Mouse (Mus musculus) forebrain, embryonic 14.5 days (tissue): Measurements from ENCODE around the gene Srp14. TPM values are rescaled to one million over a fixed set of nuclear protein-coding genes. Genes with fewer than 3 reads are reported as not detected.
A peak's percentile ranks its signal among the peaks of the same experiment; 100 is the strongest.

ENCODE experiments used
- ATAC-seq: fragments of 200-750 bp; cut with Nextera tagmentation; 2 replicates; pipeline ENCODE4 v1.8.0; 2017; ENCODE audit warnings: mild to moderate bottlenecking, moderate library complexity
- DNase-seq: peaks from one replicate; pipeline ENCODE4 v3.0.0-alpha.2; 2015; ENCODE audit warnings: low spot score
- H3K27ac ChIP-seq: fragments of 300-500 bp; sonication (generic); 2 replicates; pipeline ENCODE4 v1.5.1; 2014; ENCODE audit warnings: low read depth, mild to moderate bottlenecking, control low read depth, low read length, moderate library complexity
- H3K27me3 ChIP-seq: fragments of 300-500 bp; sonication (generic); replicated peaks from 2 replicates; pipeline ENCODE4 v1.6.1; 2014; ENCODE audit warnings: low read length, control low read depth, mixed read lengths; ENCODE audit not compliant: control insufficient read depth, insufficient read depth
- H3K36me3 ChIP-seq: fragments of 300-500 bp; sonication (generic); 2 replicates; pipeline ENCODE4 v1.6.1; 2014; ENCODE audit warnings: low read length, control low read depth; ENCODE audit not compliant: control insufficient read depth, insufficient read depth
- H3K4me1 ChIP-seq: fragments of 300-500 bp; sonication (generic); 2 replicates; pipeline ENCODE4 v1.6.1; 2014; ENCODE audit warnings: antibody characterized with exemption, low read length, control low read depth; ENCODE audit not compliant: control insufficient read depth, insufficient read depth
- H3K4me2 ChIP-seq: fragments of 300-500 bp; sonication (generic); 2 replicates; pipeline ENCODE4 v1.6.1; 2014; ENCODE audit warnings: mild to moderate bottlenecking, control low read depth, low read length
- H3K4me3 ChIP-seq: fragments of 300-500 bp; sonication (generic); 2 replicates; pipeline ENCODE4 v1.5.1; 2014; ENCODE audit warnings: low read depth, low read length, control low read depth
- H3K9ac ChIP-seq: fragments of 300-500 bp; sonication (generic); 2 replicates; pipeline ENCODE4 v1.6.1; 2014; ENCODE audit warnings: mild to moderate bottlenecking, low read length, control low read depth, moderate library complexity
- H3K9me3 ChIP-seq: fragments of 300-500 bp; sonication (generic); replicated peaks from 2 replicates; pipeline ENCODE4 v1.6.1; 2016; ENCODE audit warnings: low read length, control low read depth, mixed read lengths; ENCODE audit not compliant: control insufficient read depth
- WGBS: fragments of 180-500 bp; shearing (Covaris S2); extraction: QIAGEN DNeasy Blood & Tissue Kit; methylation state at CpG from one replicate; pipeline ENCODE4 v1.1.7; 2014; 5-methylcytosine and 5-hydroxymethylcytosine counted together
- polyA plus RNA-seq: library from polyadenylated mRNA; unstranded; fragments of >200 nt; fragmentation: Nextera tagmentation; extraction: Ambion mirVana; gene quantifications from 2 replicates; pipeline ENCODE4 v1.2.1, GENCODE M21; 2014

The Srp14 gene
- polyA plus RNA-seq, 1 experiment from 2014 or later, result 381 TPM

DNA sequence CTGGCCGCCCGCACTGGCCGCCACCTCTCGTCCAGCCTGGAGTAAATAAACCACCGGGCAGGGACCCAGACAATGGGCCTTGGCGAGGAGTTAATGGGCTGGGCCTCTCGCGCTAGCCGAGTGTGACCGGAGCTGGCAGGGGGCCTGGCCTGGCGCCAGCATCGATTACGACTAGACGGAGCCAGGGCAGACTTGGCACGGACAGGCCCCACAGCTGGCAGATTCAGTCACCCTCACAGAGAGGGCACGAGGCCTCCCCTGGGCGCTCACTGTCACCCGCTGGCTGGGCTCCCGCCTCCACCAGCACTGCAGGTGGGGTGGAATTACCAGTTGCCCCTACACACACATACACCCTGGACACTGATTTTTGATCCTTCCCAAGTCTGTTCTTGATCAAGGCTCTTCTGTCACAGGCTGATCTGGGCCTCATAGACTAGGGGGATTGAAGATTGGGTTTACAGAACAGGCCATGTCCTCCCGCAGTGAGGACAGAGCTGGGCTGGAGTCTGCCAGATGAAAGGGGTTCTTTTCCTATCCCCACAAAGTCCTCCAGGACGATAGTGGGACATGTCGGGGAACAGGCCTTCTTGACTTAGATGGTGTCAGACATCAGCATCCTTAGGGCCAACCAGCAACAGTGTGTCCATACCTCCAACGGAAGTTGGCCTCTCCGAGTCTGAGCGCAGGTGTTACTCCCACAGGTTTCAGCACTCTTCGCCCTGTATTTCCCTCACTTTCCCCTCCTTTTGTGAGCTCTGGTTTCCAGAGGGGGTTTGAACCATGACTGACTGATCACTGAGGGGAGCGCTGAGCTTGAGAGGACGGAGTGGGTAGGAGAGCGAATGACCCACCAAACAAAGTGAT lies 31.2 kb upstream of the Srp14 start:
- DNase-seq (peak; percentile 92), ATAC-seq (peak; percentile 94)
- H3K27ac ChIP-seq, result peak overlapping the region; percentile 46
- H3K9ac ChIP-seq, result peak overlapping the region; percentile 48
- peak overlapping the region; percentile 22; the same call in 1 of the 2 replicates for H3K4me2 ChIP-seq
- no peak overlapping the region for H3K4me3 ChIP-seq
- WGBS, result 28% methylated on average over 29 of the region's 29 CpGs
- no peaks in the 10 kb centered on the region for H3K27me3 ChIP-seq
- H3K36me3 ChIP-seq, result no peaks in the 10 kb centered on the region
- no peaks in the 10 kb centered on the region for H3K9me3 ChIP-seq
- peaks cover 11% of the 10 kb centered on the region for H3K4me1 ChIP-seq

DNA sequence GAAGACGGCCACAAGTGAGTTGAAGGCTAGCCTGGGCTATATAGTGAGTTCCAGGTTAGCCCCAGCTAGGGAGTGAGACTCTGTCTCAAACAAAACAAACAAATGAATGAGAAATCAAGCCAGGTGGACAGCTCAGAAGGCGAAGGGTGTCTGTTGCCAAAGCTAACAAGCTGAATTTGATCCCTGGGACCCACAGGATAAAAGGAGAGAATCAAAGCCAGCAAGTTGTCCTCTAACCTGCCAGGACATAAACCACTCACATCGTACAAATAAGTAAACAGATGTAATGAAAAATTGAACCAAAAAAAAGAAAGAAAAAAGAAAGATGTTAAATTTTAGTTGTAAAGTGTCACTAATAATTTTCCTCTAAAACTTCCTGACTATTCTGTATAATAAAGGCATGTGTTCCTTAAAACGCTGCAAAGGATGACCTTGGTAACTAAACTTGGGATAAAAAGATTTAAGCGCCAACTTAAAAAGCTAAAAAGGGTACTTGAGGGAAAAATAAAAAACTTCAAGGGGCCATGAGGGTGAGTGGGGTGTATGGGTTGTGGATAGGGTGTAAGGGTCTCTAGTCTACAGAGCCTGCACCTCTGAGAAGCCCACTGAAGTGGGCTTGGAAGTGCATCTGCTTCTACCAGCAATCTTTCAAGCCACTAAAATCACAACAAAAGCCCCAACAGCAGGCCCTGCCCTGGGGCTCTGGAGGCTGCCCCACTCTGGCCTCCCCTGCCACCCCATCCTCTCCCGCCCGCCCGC lies 30.4 kb upstream of the Srp14 start:
- 48% methylated on average over 8 of the region's 8 CpGs for WGBS
- Histone ChIP-seq H3K27ac (peak overlapping the region; percentile 46), H3K27me3 (no peaks in the 10 kb centered on the region), H3K4me1 (peaks cover 11% of the 10 kb centered on the region), H3K4me3 (no peak overlapping the region), H3K4me2 (peak overlapping the region; percentile 22; the same call in 1 of the 2 replicates), H3K9ac (peak overlapping the region; percentile 48), H3K36me3 (no peaks in the 10 kb centered on the region), H3K9me3 (no peaks in the 10 kb centered on the region)
- DNase-seq (no peak), ATAC-seq (no peak)

DNA sequence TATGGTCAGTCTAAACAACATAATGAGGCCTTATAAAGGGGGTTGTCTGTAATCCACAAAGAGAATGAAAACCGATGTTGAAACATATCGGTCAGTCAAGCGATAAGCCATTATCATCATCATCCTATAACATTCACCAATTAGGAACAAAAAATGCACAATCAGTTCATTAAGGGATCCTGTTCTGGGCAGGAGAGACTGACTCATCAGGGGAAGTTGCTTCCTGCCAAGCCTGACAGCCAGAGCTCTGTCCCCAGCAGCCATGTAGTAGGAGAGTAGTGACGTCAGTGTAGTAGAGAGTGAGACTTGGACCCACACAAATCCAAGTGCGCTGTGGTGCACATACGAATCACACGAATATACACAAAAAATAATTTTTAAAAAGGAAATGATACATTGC lies 27.6 kb upstream of the Srp14 start:
- DNase-seq, result no peak
- Histone ChIP-seq H3K9ac (no peak overlapping the region), H3K4me2 (no peak overlapping the region), H3K27ac (no peak overlapping the region), H3K27me3 (no peaks in the 10 kb centered on the region), H3K9me3 (no peaks in the 10 kb centered on the region), H3K4me3 (no peak overlapping the region), H3K36me3 (no peaks in the 10 kb centered on the region), H3K4me1 (peaks cover 11% of the 10 kb centered on the region)
- 83% methylated on average over 7 of the region's 7 CpGs for WGBS
- no peak for ATAC-seq

- no peaks in the 10 kb centered on the region for H3K9me3 ChIP-seq
- H3K27ac ChIP-seq, result no peak overlapping the region
- ATAC-seq, result no peak
- no peak overlapping the region for H3K9ac ChIP-seq
- H3K4me3 ChIP-seq, result no peak overlapping the region
- H3K4me2 ChIP-seq, result no peak overlapping the region
- no peaks in the 10 kb centered on the region for H3K27me3 ChIP-seq
- DNase-seq, result no peak
- whole genome bisulfite sequencing, result 85% methylated on average over 2 of the region's 2 CpGs
- no peaks in the 10 kb centered on the region for H3K4me1 ChIP-seq
- H3K36me3 ChIP-seq, result no peaks in the 10 kb centered on the region
Measured at GRCm38 (mm10) chr2:118500191-118500590, 20.7 kb upstream of the Srp14 start.

- no peak overlapping the region for H3K4me2 ChIP-seq
- H3K9ac ChIP-seq, result no peak overlapping the region
- no peak overlapping the region for H3K4me3 ChIP-seq
- no peaks in the 10 kb centered on the region for H3K4me1 ChIP-seq
- WGBS, result 39% methylated on average over 20 of the region's 20 CpGs
- DNase-seq (no peak), ATAC-seq (no peak)
- no peaks in the 10 kb centered on the region for H3K27me3 ChIP-seq
- H3K9me3 ChIP-seq, result no peaks in the 10 kb centered on the region
- no peak overlapping the region for H3K27ac ChIP-seq
- H3K36me3 ChIP-seq, result no peaks in the 10 kb centered on the region
Measured at GRCm38 (mm10) chr2:118499135-118499961, 19.8 kb upstream of the Srp14 start.

DNA sequence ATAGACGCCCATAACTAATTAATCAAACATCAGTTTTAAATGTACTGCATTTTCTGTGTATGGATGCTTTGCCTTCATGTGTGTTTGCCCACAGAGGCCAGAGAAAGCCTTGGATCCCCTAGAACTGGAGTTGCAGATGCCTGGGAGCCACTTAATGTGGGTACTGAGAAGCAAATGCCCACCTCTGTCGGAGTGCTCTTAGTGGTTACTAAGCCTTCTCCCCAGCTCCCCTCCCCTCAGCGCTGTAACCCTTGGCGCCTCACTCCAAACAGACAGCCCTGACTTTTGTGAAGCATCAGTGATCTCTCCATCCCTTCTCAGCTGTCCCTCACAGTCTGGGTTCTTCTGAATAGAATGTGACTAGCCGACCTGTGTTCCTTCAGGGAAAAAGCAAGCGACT lies 19.0 kb upstream of the Srp14 start:
- Histone ChIP-seq H3K27ac (no peak overlapping the region), H3K36me3 (no peaks in the 10 kb centered on the region), H3K27me3 (no peaks in the 10 kb centered on the region), H3K4me2 (no peak overlapping the region), H3K9ac (no peak overlapping the region), H3K4me1 (no peaks in the 10 kb centered on the region), H3K9me3 (no peaks in the 10 kb centered on the region), H3K4me3 (no peak overlapping the region)
- ATAC-seq, result no peak
- DNase-seq, result no peak
- WGBS, result 86% methylated on average over 6 of the region's 6 CpGs

- H3K9ac ChIP-seq, result no peak overlapping the region
- no peak for DNase-seq
- 80% methylated on average over 5 of the region's 5 CpGs for WGBS
- H3K4me2 ChIP-seq, result no peak overlapping the region
- H3K27me3 ChIP-seq, result no peaks in the 10 kb centered on the region
- no peak overlapping the region for H3K4me3 ChIP-seq
- no peaks in the 10 kb centered on the region for H3K4me1 ChIP-seq
- no peaks in the 10 kb centered on the region for H3K36me3 ChIP-seq
- no peaks in the 10 kb centered on the region for H3K9me3 ChIP-seq
- no peak overlapping the region for H3K27ac ChIP-seq
- no peak for ATAC-seq
Measured at GRCm38 (mm10) chr2:118497890-118498289, 18.4 kb upstream of the Srp14 start.

- Histone ChIP-seq H3K9me3 (no peaks in the 10 kb centered on the region), H3K27me3 (no peaks in the 10 kb centered on the region), H3K27ac (no peak overlapping the region), H3K4me1 (no peaks in the 10 kb centered on the region), H3K4me3 (no peak overlapping the region), H3K9ac (no peak overlapping the region), H3K36me3 (no peaks in the 10 kb centered on the region), H3K4me2 (no peak overlapping the region)
- DNase-seq (no peak), ATAC-seq (no peak)
- WGBS, result 82% methylated on average over 9 of the region's 9 CpGs
Measured at GRCm38 (mm10) chr2:118495024-118495423, 15.5 kb upstream of the Srp14 start.
